Mouse (Mus musculus) embryonic fibroblast, embryonic 13.5 days (primary cell): ENCODE data around the gene Scin.

Source experiments
- CTCF ChIP-seq: IDR thresholded peaks from 2 replicates; pipeline ENCODE4 v1.5.1; 2011; ENCODE audit warnings: mild to moderate bottlenecking, control low read depth, low read length, moderate library complexity, borderline replicate concordance; ENCODE audit not compliant: insufficient read depth
- POLR2A ChIP-seq: IDR thresholded peaks from 2 replicates; pipeline ENCODE4 v1.6.1; 2011; ENCODE audit warnings: low read depth, mild to moderate bottlenecking, control low read depth, low read length, moderate library complexity

DNA sequence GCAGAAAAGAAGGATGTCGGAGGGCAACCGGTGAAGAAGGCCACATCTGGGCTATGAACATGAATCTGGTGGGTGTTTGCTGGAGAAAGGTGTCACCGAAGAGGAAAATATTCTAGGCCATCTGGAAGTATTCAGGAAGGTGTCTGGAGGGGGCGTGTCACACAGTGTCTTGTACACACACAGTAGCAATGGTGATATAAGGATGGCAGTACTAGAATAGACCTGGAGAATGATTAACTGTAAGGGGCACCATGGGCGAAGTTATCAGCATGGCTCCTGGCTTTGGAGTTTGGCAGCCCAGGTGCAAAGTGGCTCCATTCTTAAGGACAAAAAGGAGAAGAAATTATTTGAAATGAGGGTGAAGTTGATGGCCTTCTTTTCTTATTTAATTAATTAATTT is 17.8 kb downstream of the Scin start:
- TF ChIP-seq CTCF = no peak
- TF ChIP-seq POLR2A = no peak
